Mouse (Mus musculus) stomach, postnatal 0 days (tissue): ENCODE data around the gene Tspan15. TPM values are rescaled to one million over a fixed set of nuclear protein-coding genes. Genes with fewer than 3 reads are reported as not detected.
A peak's percentile ranks its signal among the peaks of the same experiment; 100 is the strongest.

ENCODE experiments used
- ATAC-seq: fragments of 200-750 bp; cut with Nextera tagmentation; 2 replicates; pipeline ENCODE4 v1.8.0; 2017; ENCODE audit not compliant: low FRiP score, low TSS enrichment
- DNase-seq: peaks from one replicate; pipeline ENCODE4 v3.0.0-alpha.2; 2016; ENCODE audit warnings: low spot score
- H3K27ac ChIP-seq: fragments of 300-500 bp; sonication (generic); replicated peaks from 2 replicates; pipeline ENCODE4 v1.5.1; 2014; ENCODE audit warnings: mild to moderate bottlenecking, control low read depth
- H3K27me3 ChIP-seq: fragments of 300-500 bp; sonication (generic); 2 replicates; pipeline ENCODE4 v1.6.1; 2014; ENCODE audit warnings: low read length; ENCODE audit not compliant: control insufficient read depth, insufficient read depth
- H3K36me3 ChIP-seq: fragments of 300-500 bp; sonication (generic); 2 replicates; pipeline ENCODE4 v1.6.1; 2014; ENCODE audit warnings: low read length, mixed read lengths; ENCODE audit not compliant: control insufficient read depth, insufficient read depth
- H3K4me1 ChIP-seq: fragments of 300-500 bp; sonication (generic); replicated peaks from 2 replicates; pipeline ENCODE4 v1.6.1; 2014; ENCODE audit warnings: antibody characterized with exemption; ENCODE audit not compliant: control insufficient read depth, insufficient read depth
- H3K4me2 ChIP-seq: fragments of 300-500 bp; sonication (generic); replicated peaks from 2 replicates; pipeline ENCODE4 v1.6.1; 2014; ENCODE audit warnings: low read depth, mild to moderate bottlenecking, control low read depth, moderate library complexity
- H3K4me3 ChIP-seq: fragments of 300-500 bp; sonication (generic); 2 replicates; pipeline ENCODE4 v1.5.1; 2014; ENCODE audit warnings: low read depth, low read length, control low read depth
- H3K9ac ChIP-seq: fragments of 300-500 bp; sonication (generic); 2 replicates; pipeline ENCODE4 v1.6.1; 2014; ENCODE audit warnings: mild to moderate bottlenecking, low read length, control low read depth, mixed read lengths
- H3K9me3 ChIP-seq: fragments of 300-500 bp; sonication (generic); 2 replicates; pipeline ENCODE4 v1.6.1; 2016; ENCODE audit warnings: low read length; ENCODE audit not compliant: control insufficient read depth
- CTCF ChIP-seq: IDR thresholded peaks from 2 replicates; pipeline ENCODE4 v1.5.1; 2016; ENCODE audit warnings: antibody characterized with exemption, low read depth, mild to moderate bottlenecking, moderate library complexity
- EP300 ChIP-seq: optimal IDR thresholded peaks from 2 replicates; pipeline ENCODE3; 2016; ENCODE audit warnings: antibody characterized with exemption
- WGBS: fragments of 180-500 bp; shearing (Covaris S2); extraction: QIAGEN DNeasy Blood & Tissue Kit; methylation state at CpG from one replicate; pipeline ENCODE4 v1.1.7; 2014; 5-methylcytosine and 5-hydroxymethylcytosine counted together
- polyA plus RNA-seq: library from polyadenylated mRNA; unstranded; fragments of >200 nt; fragmentation: Nextera tagmentation; extraction: Ambion mirVana; gene quantifications from 2 replicates; pipeline ENCODE4 v1.2.1, GENCODE M21; 2015

The Tspan15 gene
- polyA plus RNA-seq, 1 experiment from 2014 or later, result 97.4 TPM

- H3K27ac ChIP-seq, result no peak overlapping the region
Observed at GRCm38 (mm10) chr10:62264299-62264698, 33.2 kb upstream of the Tspan15 start.

GRCm38 (mm10) chr10:62261115-62261886 lies 30.2 kb upstream of the Tspan15 start:
- peak; percentile 84 for ATAC-seq
- H3K36me3 ChIP-seq, result no peaks in the 10 kb centered on the region
- no peaks in the 10 kb centered on the region for H3K4me1 ChIP-seq
- 17% methylated on average over 18 of the region's 18 CpGs for WGBS
- DNase-seq, result peak; percentile 84
- TF ChIP-seq CTCF, result peak; percentile 85
- no peak for TF ChIP-seq EP300
- no peaks in the 10 kb centered on the region for H3K27me3 ChIP-seq
- no peak overlapping the region for H3K4me2 ChIP-seq
- H3K9ac ChIP-seq, result no peak overlapping the region
- no peak overlapping the region for H3K4me3 ChIP-seq
- no peaks in the 10 kb centered on the region for H3K9me3 ChIP-seq
- H3K27ac ChIP-seq, result no peak overlapping the region

More at GRCm38 (mm10) chr10:62264299-62264698, 33.2 kb upstream of the Tspan15 start:
- peak; percentile 70 for ATAC-seq
- peak; percentile 53 for DNase-seq
- Histone ChIP-seq H3K4me3 (no peak overlapping the region), H3K27me3 (no peaks in the 10 kb centered on the region), H3K4me2 (no peak overlapping the region), H3K4me1 (no peaks in the 10 kb centered on the region), H3K36me3 (no peaks in the 10 kb centered on the region; the same call in 1 of the 2 replicates), H3K9ac (no peak overlapping the region), H3K9me3 (no peaks in the 10 kb centered on the region)
- 17% methylated on average over 2 of the region's 2 CpGs for WGBS
- TF ChIP-seq EP300 (no peak), CTCF (no peak)

GRCm38 (mm10) chr10:62258298-62258697 lies 27.2 kb upstream of the Tspan15 start:
- no peak overlapping the region for H3K4me2 ChIP-seq
- no peaks in the 10 kb centered on the region for H3K9me3 ChIP-seq
- no peak for TF ChIP-seq EP300
- TF ChIP-seq CTCF, result no peak

GRCm38 (mm10) chr10:62252496-62253235 lies 21.6 kb upstream of the Tspan15 start:
- TF ChIP-seq CTCF, result no peak
- TF ChIP-seq EP300, result no peak
- Histone ChIP-seq H3K27ac (no peak overlapping the region), H3K27me3 (no peaks in the 10 kb centered on the region)

More at GRCm38 (mm10) chr10:62258298-62258697, 27.2 kb upstream of the Tspan15 start:
- H3K27me3 ChIP-seq, result no peaks in the 10 kb centered on the region
- no peak overlapping the region for H3K4me3 ChIP-seq
- DNase-seq (no peak), ATAC-seq (no peak)
- 78% methylated on average over 5 of the region's 5 CpGs for WGBS
- no peak overlapping the region for H3K27ac ChIP-seq
- no peaks in the 10 kb centered on the region for H3K36me3 ChIP-seq
- H3K4me1 ChIP-seq, result no peaks in the 10 kb centered on the region
- H3K9ac ChIP-seq, result no peak overlapping the region

GRCm38 (mm10) chr10:62252000-62252488 lies 21.0 kb upstream of the Tspan15 start, which contains the start of gene Tacr2:
TSS of gene Tacr2 (plus strand) at chr10:62252438.
- Histone ChIP-seq H3K27me3 (no peaks in the 10 kb centered on the region), H3K4me3 (no peak within 1 kb of the TSS), H3K9ac (no peak within 1 kb of the TSS), H3K4me1 (peaks cover 3% of the 10 kb centered on the region; the same call in 1 of the 2 replicates), H3K4me2 (peak within 1 kb of the TSS; percentile 20; the same call in 1 of the 2 replicates), H3K27ac (no peak within 1 kb of the TSS), H3K9me3 (no peaks in the 10 kb centered on the region), H3K36me3 (no peaks in the 10 kb centered on the region)
- DNase-seq (no peak), ATAC-seq (peak; percentile 38; the same call in 1 of the 2 replicates)
- 49% methylated on average over 12 of the region's 12 CpGs for whole genome bisulfite sequencing
- TF ChIP-seq EP300, result no peak

More at GRCm38 (mm10) chr10:62252496-62253235, 21.6 kb upstream of the Tspan15 start:
- DNase-seq (no peak), ATAC-seq (0 out of 2 replicates have a peak, but pooled peaks have one; percentile 22)
- no peaks in the 10 kb centered on the region for H3K36me3 ChIP-seq
- peak overlapping the region; percentile 20; the same call in 1 of the 2 replicates for H3K4me2 ChIP-seq
- H3K4me3 ChIP-seq, result no peak overlapping the region
- 78% methylated on average over 27 of the region's 27 CpGs for WGBS
- peaks cover under 1% of the 10 kb centered on the region; the same call in 1 of the 2 replicates for H3K4me1 ChIP-seq
- H3K9ac ChIP-seq, result no peak overlapping the region
- no peaks in the 10 kb centered on the region for H3K9me3 ChIP-seq
